Mouse (Mus musculus): ENCODE measurements at regions not wholly inside any gene's neighbourhood (a gene's known extent, or its start where the extent isn't known, plus 50 kb on each side); places are given as distances from the start of the nearest gene placed in this dataset.

DNA sequence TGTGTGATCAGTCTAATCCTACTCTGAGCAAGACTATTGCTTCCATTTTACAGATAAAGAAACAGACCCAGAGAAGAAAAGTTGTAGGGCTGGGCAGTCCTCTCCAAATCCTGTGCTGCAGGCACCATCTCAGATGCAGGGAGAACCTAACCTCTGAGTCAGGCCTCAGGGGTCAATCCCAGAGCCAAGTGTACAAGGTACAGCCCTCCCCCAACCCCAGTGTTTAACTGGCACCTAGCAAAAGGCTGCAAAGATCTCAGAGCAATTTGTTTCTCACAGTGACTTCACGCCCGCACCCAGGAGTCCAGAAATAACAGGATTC lies 464.8 kb downstream of the Ajap1 start:
- ATAC-seq (ENCODE audit: low read depth) (no peak), DNase-seq (ENCODE audit: low spot score) (no peak)
- 83% methylated on average over 2 of the region's 2 CpGs for WGBS
- Histone ChIP-seq H3K4me2 (ENCODE audit: low read depth, low read length) (no peak overlapping the region), H3K27me3 (replicated peaks; ENCODE audit: control insufficient read depth, insufficient read depth, low read length) (no peaks in the 10 kb centered on the region), H3K4me3 (ENCODE audit: low read depth, low read length) (no peak overlapping the region), H3K9ac (ENCODE audit: low read depth, low read length) (no peak overlapping the region), H3K9me3 (ENCODE audit: control insufficient read depth, low read length) (no peaks in the 10 kb centered on the region), H3K36me3 (ENCODE audit: control insufficient read depth, insufficient read depth, low read length) (no peaks in the 10 kb centered on the region), H3K4me1 (ENCODE audit: control insufficient read depth, insufficient read depth, low read length) (no peaks in the 10 kb centered on the region), H3K27ac (replicated peaks; ENCODE audit: low read depth, low read length) (no peak overlapping the region)

DNA sequence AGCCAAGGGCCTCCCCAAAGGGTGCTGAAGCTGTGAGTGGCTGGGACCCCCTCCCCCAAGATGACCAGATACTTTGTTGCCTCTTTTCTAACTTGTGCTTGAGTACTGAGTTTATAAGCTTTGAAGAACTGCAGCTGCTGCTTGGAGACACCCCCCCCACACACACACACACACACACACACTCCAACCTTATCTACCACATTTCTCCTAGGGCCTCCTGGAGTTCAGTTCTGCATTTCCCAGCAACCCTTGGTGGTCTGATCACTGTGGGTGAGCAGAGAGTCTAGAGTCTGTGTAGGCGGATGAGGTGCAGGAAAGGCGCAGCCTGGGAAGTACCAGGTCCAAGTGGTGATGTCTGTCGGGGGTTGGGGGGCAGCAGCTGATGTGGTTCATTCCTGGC lies 479.3 kb downstream of the Ajap1 start:
- no peak for DNase-seq (ENCODE audit: low spot score)
- H3K27ac ChIP-seq (replicated peaks; ENCODE audit: low read depth, low read length): no peak overlapping the region
- H3K36me3 ChIP-seq (ENCODE audit: control insufficient read depth, insufficient read depth, low read length): no peaks in the 10 kb centered on the region
- no peak overlapping the region for H3K9ac ChIP-seq (ENCODE audit: low read depth, low read length)
- WGBS: 66% methylated on average over 3 of the region's 3 CpGs
- no peak for ATAC-seq (ENCODE audit: low read depth)
- no peak overlapping the region for H3K4me2 ChIP-seq (ENCODE audit: low read depth, low read length)
- no peak overlapping the region for H3K4me3 ChIP-seq (ENCODE audit: low read depth, low read length)
- no peaks in the 10 kb centered on the region for H3K4me1 ChIP-seq (ENCODE audit: control insufficient read depth, insufficient read depth, low read length)
- no peaks in the 10 kb centered on the region for H3K27me3 ChIP-seq (replicated peaks; ENCODE audit: control insufficient read depth, insufficient read depth, low read length)
- H3K9me3 ChIP-seq (ENCODE audit: control insufficient read depth, low read length): peaks cover 8% of the 10 kb centered on the region; the same call in 1 of the 2 replicates

DNA sequence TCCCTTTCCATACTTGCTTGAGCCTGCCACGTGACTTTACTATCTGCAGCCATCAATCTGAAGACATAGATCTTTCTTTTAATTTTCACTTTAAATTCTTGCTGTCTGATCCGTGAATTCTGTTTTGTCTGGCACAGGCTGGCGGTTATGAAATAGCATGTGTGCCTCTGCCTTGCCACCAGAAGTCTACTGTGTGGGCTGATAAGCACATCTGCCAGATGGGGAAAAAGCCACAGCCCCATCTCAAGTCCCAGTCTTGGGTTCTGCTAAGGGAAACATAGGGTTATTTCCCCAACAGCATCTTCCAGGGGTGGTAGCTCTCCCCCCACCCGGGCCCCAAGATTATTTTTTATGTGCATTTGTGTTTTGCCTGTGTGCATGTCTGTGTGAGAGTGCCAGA lies 480.1 kb downstream of the Ajap1 start:
- Histone ChIP-seq H3K27ac (replicated peaks; ENCODE audit: low read depth, low read length) (no peak overlapping the region), H3K9me3 (ENCODE audit: control insufficient read depth, low read length) (peaks cover 8% of the 10 kb centered on the region; the same call in 1 of the 2 replicates), H3K4me2 (ENCODE audit: low read depth, low read length) (no peak overlapping the region), H3K27me3 (replicated peaks; ENCODE audit: control insufficient read depth, insufficient read depth, low read length) (no peaks in the 10 kb centered on the region), H3K4me1 (ENCODE audit: control insufficient read depth, insufficient read depth, low read length) (no peaks in the 10 kb centered on the region), H3K36me3 (ENCODE audit: control insufficient read depth, insufficient read depth, low read length) (no peaks in the 10 kb centered on the region), H3K4me3 (ENCODE audit: low read depth, low read length) (no peak overlapping the region), H3K9ac (ENCODE audit: low read depth, low read length) (no peak overlapping the region)
- ATAC-seq (ENCODE audit: low read depth) (no peak), DNase-seq (ENCODE audit: low spot score) (no peak)
- 74% methylated on average over 4 of the region's 4 CpGs for WGBS

- DNase-seq (ENCODE audit: low spot score): no peak
- Histone ChIP-seq H3K27me3 (replicated peaks; ENCODE audit: control insufficient read depth, insufficient read depth, low read length) (no peaks in the 10 kb centered on the region), H3K27ac (replicated peaks; ENCODE audit: low read depth, low read length) (no peak overlapping the region), H3K4me2 (ENCODE audit: low read depth, low read length) (no peak overlapping the region), H3K4me3 (ENCODE audit: low read depth, low read length) (no peak overlapping the region), H3K36me3 (ENCODE audit: control insufficient read depth, insufficient read depth, low read length) (no peaks in the 10 kb centered on the region), H3K9ac (ENCODE audit: low read depth, low read length) (no peak overlapping the region), H3K9me3 (ENCODE audit: control insufficient read depth, low read length) (peaks cover 8% of the 10 kb centered on the region; the same call in 1 of the 2 replicates), H3K4me1 (ENCODE audit: control insufficient read depth, insufficient read depth, low read length) (no peaks in the 10 kb centered on the region)
- 84% methylated on average over 6 of the region's 6 CpGs for WGBS
- no peak for ATAC-seq (ENCODE audit: low read depth)
These were observed 480.9 kb downstream of the Ajap1 start for GRCm38 (mm10) chr4:153001761-153002160.

- Histone ChIP-seq H3K9me3 (ENCODE audit: control insufficient read depth, low read length) (no peaks in the 10 kb centered on the region), H3K36me3 (ENCODE audit: control insufficient read depth, insufficient read depth, low read length) (no peaks in the 10 kb centered on the region), H3K27ac (replicated peaks; ENCODE audit: low read depth, low read length) (no peak overlapping the region), H3K4me1 (ENCODE audit: control insufficient read depth, insufficient read depth, low read length) (no peaks in the 10 kb centered on the region), H3K9ac (ENCODE audit: low read depth, low read length) (no peak overlapping the region), H3K27me3 (replicated peaks; ENCODE audit: control insufficient read depth, insufficient read depth, low read length) (no peaks in the 10 kb centered on the region), H3K4me2 (ENCODE audit: low read depth, low read length) (no peak overlapping the region), H3K4me3 (ENCODE audit: low read depth, low read length) (no peak overlapping the region)
- 59% methylated on average over 18 of the region's 18 CpGs for WGBS
- no peak for ATAC-seq (ENCODE audit: low read depth)
- no peak for DNase-seq (ENCODE audit: low spot score)
These were observed 483.1 kb downstream of the Ajap1 start for GRCm38 (mm10) chr4:152999526-152999925.

- Histone ChIP-seq H3K4me3 (ENCODE audit: low read depth, low read length) (no peak overlapping the region), H3K9me3 (ENCODE audit: control insufficient read depth, low read length) (no peaks in the 10 kb centered on the region), H3K27ac (replicated peaks; ENCODE audit: low read depth, low read length) (no peak overlapping the region), H3K4me1 (ENCODE audit: control insufficient read depth, insufficient read depth, low read length) (no peaks in the 10 kb centered on the region), H3K4me2 (ENCODE audit: low read depth, low read length) (no peak overlapping the region), H3K36me3 (ENCODE audit: control insufficient read depth, insufficient read depth, low read length) (no peaks in the 10 kb centered on the region), H3K27me3 (replicated peaks; ENCODE audit: control insufficient read depth, insufficient read depth, low read length) (no peaks in the 10 kb centered on the region), H3K9ac (ENCODE audit: low read depth, low read length) (no peak overlapping the region)
- ATAC-seq (ENCODE audit: low read depth) (no peak), DNase-seq (ENCODE audit: low spot score) (no peak)
- 74% methylated on average over 5 of the region's 5 CpGs for WGBS
These were observed 485.4 kb downstream of the Ajap1 start for GRCm38 (mm10) chr4:152997251-152997650.

- no peak overlapping the region for H3K4me2 ChIP-seq (ENCODE audit: low read depth, low read length)
- DNase-seq (ENCODE audit: low spot score): no peak
- H3K4me1 ChIP-seq (ENCODE audit: control insufficient read depth, insufficient read depth, low read length): no peaks in the 10 kb centered on the region
- H3K9ac ChIP-seq (ENCODE audit: low read depth, low read length): no peak overlapping the region
- no peaks in the 10 kb centered on the region for H3K36me3 ChIP-seq (ENCODE audit: control insufficient read depth, insufficient read depth, low read length)
- H3K27ac ChIP-seq (replicated peaks; ENCODE audit: low read depth, low read length): no peak overlapping the region
- no peak for ATAC-seq (ENCODE audit: low read depth)
- 73% methylated on average over 2 of the region's 2 CpGs for WGBS
- H3K4me3 ChIP-seq (ENCODE audit: low read depth, low read length): no peak overlapping the region
- no peaks in the 10 kb centered on the region for H3K9me3 ChIP-seq (ENCODE audit: control insufficient read depth, low read length)
- no peaks in the 10 kb centered on the region for H3K27me3 ChIP-seq (replicated peaks; ENCODE audit: control insufficient read depth, insufficient read depth, low read length)
These were observed 486.0 kb downstream of the Ajap1 start for GRCm38 (mm10) chr4:152996641-152997040.

DNA sequence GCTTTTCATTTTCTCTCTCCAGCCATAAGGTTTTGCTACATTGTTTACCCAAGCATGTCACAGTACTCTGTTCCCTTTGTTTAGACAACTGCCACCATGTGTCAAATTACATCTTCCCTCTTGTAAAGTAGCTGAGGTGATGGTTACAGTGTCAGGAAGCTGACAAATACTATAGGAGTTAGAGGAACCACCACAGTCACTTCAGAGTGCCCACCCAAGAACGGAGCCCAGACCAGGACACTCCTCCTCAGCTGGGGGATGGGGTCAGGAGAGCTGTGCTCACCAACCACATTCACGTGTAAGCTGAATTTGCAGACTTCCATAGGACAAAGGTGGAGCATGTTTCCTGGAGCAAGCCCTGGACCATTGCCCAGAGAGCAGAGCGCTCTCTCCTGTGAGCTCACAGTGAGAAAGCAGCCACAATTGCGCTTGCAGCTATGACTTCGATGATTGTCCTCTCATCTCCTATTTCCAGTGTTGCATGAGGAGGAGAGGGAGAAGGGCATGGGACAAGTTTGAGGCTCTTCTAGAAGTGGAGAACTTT lies 487.5 kb downstream of the Ajap1 start:
- H3K4me2 ChIP-seq (ENCODE audit: low read depth, low read length): no peak overlapping the region
- H3K9ac ChIP-seq (ENCODE audit: low read depth, low read length): no peak overlapping the region
- no peak overlapping the region for H3K27ac ChIP-seq (replicated peaks; ENCODE audit: low read depth, low read length)
- no peaks in the 10 kb centered on the region for H3K9me3 ChIP-seq (ENCODE audit: control insufficient read depth, low read length)
- no peaks in the 10 kb centered on the region for H3K4me1 ChIP-seq (ENCODE audit: control insufficient read depth, insufficient read depth, low read length)
- WGBS: 63% methylated on average over 5 of the region's 5 CpGs
- no peaks in the 10 kb centered on the region for H3K27me3 ChIP-seq (replicated peaks; ENCODE audit: control insufficient read depth, insufficient read depth, low read length)
- no peak overlapping the region for H3K4me3 ChIP-seq (ENCODE audit: low read depth, low read length)
- no peaks in the 10 kb centered on the region for H3K36me3 ChIP-seq (ENCODE audit: control insufficient read depth, insufficient read depth, low read length)
- ATAC-seq (ENCODE audit: low read depth): no peak
- DNase-seq (ENCODE audit: low spot score): peak; percentile 15

- 67% methylated on average over 3 of the region's 3 CpGs for WGBS
- H3K4me3 ChIP-seq (ENCODE audit: low read depth, low read length): no peak overlapping the region
- H3K4me2 ChIP-seq (ENCODE audit: low read depth, low read length): no peak overlapping the region
- H3K36me3 ChIP-seq (ENCODE audit: control insufficient read depth, insufficient read depth, low read length): no peaks in the 10 kb centered on the region
- H3K27ac ChIP-seq (replicated peaks; ENCODE audit: low read depth, low read length): no peak overlapping the region
- no peaks in the 10 kb centered on the region for H3K4me1 ChIP-seq (ENCODE audit: control insufficient read depth, insufficient read depth, low read length)
- DNase-seq (ENCODE audit: low spot score) (no peak), ATAC-seq (ENCODE audit: low read depth) (no peak)
- no peaks in the 10 kb centered on the region for H3K9me3 ChIP-seq (ENCODE audit: control insufficient read depth, low read length)
- H3K27me3 ChIP-seq (replicated peaks; ENCODE audit: control insufficient read depth, insufficient read depth, low read length): no peaks in the 10 kb centered on the region
- no peak overlapping the region for H3K9ac ChIP-seq (ENCODE audit: low read depth, low read length)
These were observed 488.4 kb downstream of the Ajap1 start for GRCm38 (mm10) chr4:152994206-152994605.
